Mouse (Mus musculus) spleen, adult 2 months (tissue): ENCODE results near the gene Igf2bp1.

Experiments
- CTCF ChIP-seq: fragments of 200-500 bp; IDR thresholded peaks from 2 replicates; pipeline ENCODE4 v1.5.1; 2011; ENCODE audit warnings: mild to moderate bottlenecking, inconsistent platforms; ENCODE audit not compliant: insufficient read depth, insufficient read length, insufficient replicate concordance; ENCODE audit errors: extremely low read depth
- POLR2A ChIP-seq: fragments of 200-500 bp; IDR thresholded peaks from 2 replicates; pipeline ENCODE4 v1.6.1; 2011; ENCODE audit warnings: low read depth, low read length, inconsistent platforms

- TF ChIP-seq POLR2A (no peak), CTCF (no peak)
Measured at GRCm38 (mm10) chr11:96020622-96021021, 14.9 kb upstream of the Igf2bp1 start.
